Mouse (Mus musculus) midbrain, embryonic 11.5 days (tissue): ENCODE results near the gene Gbx1. TPM values are rescaled to one million over a fixed set of nuclear protein-coding genes. Genes with fewer than 3 reads are reported as not detected.

Experiments
- ATAC-seq: fragments of 200-750 bp; cut with Nextera tagmentation; 2 replicates; pipeline ENCODE4 v1.8.0; 2017; ENCODE audit warnings: moderate TSS enrichment, moderate library complexity; ENCODE audit not compliant: low FRiP score
- DNase-seq: peaks from one replicate; pipeline ENCODE4 v3.0.0; 2015; ENCODE audit warnings: low spot score; ENCODE audit errors: missing footprints
- H3K27ac ChIP-seq: fragments of 300-500 bp; sonication (generic); 2 replicates; pipeline ENCODE4 v1.5.1; 2014; ENCODE audit warnings: low read depth, low read length
- H3K27me3 ChIP-seq: fragments of 300-500 bp; sonication (generic); 2 replicates; pipeline ENCODE4 v1.6.1; 2014; ENCODE audit warnings: mild to moderate bottlenecking, low read length, moderate library complexity, mixed read lengths; ENCODE audit not compliant: control insufficient read depth, insufficient read depth
- H3K36me3 ChIP-seq: fragments of 300-500 bp; sonication (generic); 2 replicates; pipeline ENCODE4 v1.6.1; 2014; ENCODE audit warnings: mild to moderate bottlenecking, low read length, moderate library complexity, mixed read lengths; ENCODE audit not compliant: control insufficient read depth, insufficient read depth
- H3K4me1 ChIP-seq: fragments of 300-500 bp; sonication (generic); 2 replicates; pipeline ENCODE4 v1.6.1; 2014; ENCODE audit warnings: low read length; ENCODE audit not compliant: control insufficient read depth, insufficient read depth
- H3K4me2 ChIP-seq: fragments of 300-500 bp; sonication (generic); 2 replicates; pipeline ENCODE4 v1.6.1; 2014; ENCODE audit warnings: mild to moderate bottlenecking, moderate library complexity
- H3K4me3 ChIP-seq: fragments of 300-500 bp; sonication (generic); 2 replicates; pipeline ENCODE4 v1.5.1; 2014; ENCODE audit warnings: low read depth, low read length
- H3K9ac ChIP-seq: fragments of 300-500 bp; sonication (generic); 2 replicates; pipeline ENCODE4 v1.6.1; 2014; ENCODE audit warnings: low read length
- H3K9me3 ChIP-seq: fragments of 300-500 bp; sonication (generic); 2 replicates; pipeline ENCODE4 v1.6.1; 2016; ENCODE audit warnings: low read length; ENCODE audit not compliant: control insufficient read depth
- WGBS: fragments of 180-500 bp; shearing (Covaris S2); extraction: QIAGEN DNeasy Blood & Tissue Kit; methylation state at CpG from one replicate; pipeline ENCODE4 v1.1.7; 2014; 5-methylcytosine and 5-hydroxymethylcytosine counted together
- polyA plus RNA-seq: library from polyadenylated mRNA; unstranded; fragments of >200 nt; fragmentation: Nextera tagmentation; extraction: Ambion mirVana; gene quantifications from 2 replicates; pipeline ENCODE4 v1.2.1, GENCODE M21; 2014

Gbx1 gene
- polyA plus RNA-seq, 1 experiment from 2014 or later: 0.15 TPM

DNA sequence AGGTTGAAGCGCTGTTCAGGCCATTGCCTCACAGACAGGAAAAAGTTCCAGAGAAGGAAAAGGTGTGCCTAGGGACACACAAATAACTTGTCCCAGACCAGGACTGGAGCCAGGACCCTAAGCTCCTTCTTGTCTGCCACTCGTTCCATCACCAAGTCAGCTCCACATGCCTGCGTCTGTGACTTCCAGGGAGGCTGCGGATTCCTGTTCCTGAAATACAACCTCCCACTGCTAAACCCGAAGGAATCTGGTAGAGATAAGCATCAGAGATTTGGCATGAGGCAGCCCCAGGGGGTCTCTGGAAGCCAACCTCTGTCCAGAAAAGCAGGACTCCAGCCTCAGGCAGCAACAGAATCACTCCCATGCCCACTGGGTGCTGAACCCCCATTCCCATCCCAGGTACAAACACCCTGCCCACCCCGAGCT is 14.2 kb upstream of the Gbx1 start:
- Histone ChIP-seq H3K4me3 (no peak overlapping the region), H3K9me3 (no peaks in the 10 kb centered on the region), H3K27ac (no peak overlapping the region), H3K4me2 (no peak overlapping the region), H3K36me3 (no peaks in the 10 kb centered on the region), H3K9ac (no peak overlapping the region), H3K4me1 (no peaks in the 10 kb centered on the region), H3K27me3 (no peaks in the 10 kb centered on the region)
- 44% methylated on average over 6 of the region's 6 CpGs for WGBS
- ATAC-seq (no peak), DNase-seq (no peak)

DNA sequence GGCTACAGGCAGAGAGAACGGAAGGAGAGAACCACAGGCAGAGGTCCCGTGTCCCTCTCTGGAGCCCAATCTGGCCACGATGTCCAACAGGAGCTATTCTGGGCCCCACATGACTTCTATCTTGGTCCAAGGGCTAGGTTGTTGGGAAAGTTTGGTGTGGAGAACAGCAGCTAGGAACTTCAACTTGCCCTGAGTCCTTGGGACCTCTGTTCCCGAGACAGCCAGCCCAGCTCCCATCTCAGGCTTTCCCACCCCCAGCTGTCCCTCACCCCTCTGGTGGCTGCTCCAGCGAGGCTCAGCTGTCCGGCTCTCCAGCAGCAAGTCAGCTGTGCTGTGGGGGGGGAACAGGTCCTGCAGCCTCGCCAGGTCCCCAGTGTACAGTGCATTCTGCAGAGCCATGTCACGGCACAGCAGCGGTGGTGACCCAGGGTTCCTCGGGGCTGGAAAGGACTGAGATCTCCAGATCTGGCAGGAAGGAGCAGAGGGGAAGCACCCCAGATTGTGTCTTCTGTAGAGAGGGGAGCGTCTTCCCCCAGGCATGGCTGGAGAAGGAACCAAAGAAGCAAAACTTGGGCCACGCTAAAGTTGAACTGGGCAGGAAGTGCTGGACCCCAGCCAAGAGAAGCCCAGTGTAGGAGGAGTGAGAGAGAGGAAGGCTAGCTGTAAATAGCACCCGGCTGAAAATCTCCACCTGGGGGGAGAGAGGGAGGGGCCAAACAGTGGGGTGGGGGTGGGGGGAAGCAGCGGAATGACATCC is 13.6 kb upstream of the Gbx1 start, which contains the start of gene Asb10:
Asb10 (minus strand) TSS at position 592 of the 757 bp plus-strand sequence.
- Histone ChIP-seq H3K4me3 (no peak within 1 kb of the TSS), H3K9ac (no peak within 1 kb of the TSS), H3K27me3 (no peaks in the 10 kb centered on the region), H3K36me3 (no peaks in the 10 kb centered on the region), H3K4me1 (no peaks in the 10 kb centered on the region), H3K9me3 (no peaks in the 10 kb centered on the region), H3K27ac (no peak within 1 kb of the TSS), H3K4me2 (no peak within 1 kb of the TSS)
- WGBS: 57% methylated on average over 14 of the region's 14 CpGs
- DNase-seq (no peak), ATAC-seq (no peak)

DNA sequence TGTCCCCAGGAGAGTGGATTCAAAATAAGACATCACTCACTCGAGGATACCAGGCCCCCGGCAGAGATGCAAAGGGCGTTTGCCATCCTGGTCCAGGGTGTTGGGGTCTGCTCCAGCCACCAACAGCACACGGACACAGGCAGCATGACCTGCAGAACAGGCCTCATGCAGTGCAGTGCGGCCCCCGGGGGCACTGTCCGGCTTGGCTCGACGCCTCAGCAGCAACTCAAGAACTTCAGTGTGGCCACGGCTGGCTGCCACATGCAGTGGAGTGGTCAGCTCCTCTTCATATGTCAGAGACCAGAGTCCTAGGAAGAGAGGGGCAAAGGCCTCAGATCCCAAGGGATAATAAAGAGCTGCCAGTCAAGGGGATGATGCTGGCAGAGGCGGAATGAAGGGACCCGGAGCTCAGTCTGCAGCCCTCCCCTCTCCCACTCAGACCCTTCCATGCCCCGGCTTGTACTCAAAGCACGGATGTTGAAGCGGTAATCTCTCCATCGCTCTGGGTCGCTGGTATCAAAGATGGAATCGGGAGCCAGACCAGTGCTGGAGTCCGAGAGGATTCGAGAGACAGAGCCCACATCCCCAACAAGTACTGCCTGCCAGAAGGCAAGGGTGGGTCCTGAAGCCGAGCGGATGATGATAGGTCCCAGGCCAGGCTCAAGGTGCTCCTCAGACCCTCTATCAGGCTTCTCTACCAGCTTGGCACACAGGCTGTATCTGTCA is 12.7 kb upstream of the Gbx1 start:
- Histone ChIP-seq H3K4me2 (no peak overlapping the region), H3K9me3 (no peaks in the 10 kb centered on the region), H3K36me3 (no peaks in the 10 kb centered on the region), H3K27ac (no peak overlapping the region), H3K4me1 (no peaks in the 10 kb centered on the region), H3K27me3 (no peaks in the 10 kb centered on the region), H3K9ac (no peak overlapping the region), H3K4me3 (no peak overlapping the region)
- no peak for DNase-seq
- ATAC-seq: no peak
- WGBS: 79% methylated on average over 22 of the region's 22 CpGs

DNA sequence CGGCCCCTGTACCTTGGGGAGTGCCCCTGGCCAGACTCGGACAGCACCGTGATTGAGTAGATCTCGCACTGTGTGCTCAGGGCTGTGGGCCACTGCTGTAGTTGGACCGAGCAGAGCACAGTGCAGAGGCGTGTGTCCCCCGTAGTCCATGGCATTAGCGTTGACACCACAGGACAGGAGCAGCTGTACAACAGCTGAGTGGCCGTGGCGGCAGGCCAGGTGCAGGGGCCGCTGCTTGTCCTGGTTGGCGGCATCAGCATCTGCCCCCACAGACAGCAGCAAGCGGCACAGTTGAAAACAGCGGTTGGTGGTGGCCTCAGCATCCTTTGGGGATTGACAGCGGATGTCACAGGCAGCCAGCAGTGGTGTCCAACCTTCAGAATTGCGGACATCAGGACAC is 10.6 kb upstream of the Gbx1 start:
- no peak overlapping the region for H3K9ac ChIP-seq
- DNase-seq (no peak), ATAC-seq (no peak)
- H3K27me3 ChIP-seq: no peaks in the 10 kb centered on the region
- H3K9me3 ChIP-seq: no peaks in the 10 kb centered on the region
- H3K4me1 ChIP-seq: no peaks in the 10 kb centered on the region
- no peak overlapping the region for H3K27ac ChIP-seq
- no peak overlapping the region for H3K4me2 ChIP-seq
- H3K36me3 ChIP-seq: no peaks in the 10 kb centered on the region
- no peak overlapping the region for H3K4me3 ChIP-seq
- 73% methylated on average over 16 of the region's 16 CpGs for WGBS

DNA sequence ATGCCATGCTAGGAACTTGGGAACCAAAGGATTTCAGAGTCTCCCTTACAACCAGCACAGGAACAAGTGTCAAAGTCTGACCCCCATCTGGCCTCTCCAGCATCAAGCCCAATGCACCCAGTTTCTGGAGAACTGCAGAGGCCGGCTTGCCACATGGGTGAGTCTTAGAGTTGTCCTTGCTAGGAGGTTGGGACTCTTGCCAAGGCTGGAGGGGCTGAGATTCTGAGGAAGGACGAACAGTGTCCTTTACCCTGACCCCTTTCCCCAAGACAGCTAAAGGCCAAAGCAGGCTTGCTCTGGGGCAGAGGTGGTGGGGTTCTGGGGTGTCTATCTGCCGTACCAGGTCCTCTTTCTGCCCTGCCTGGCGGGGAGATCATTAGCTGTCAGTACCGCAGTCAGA is 9.5 kb upstream of the Gbx1 start:
- Histone ChIP-seq H3K9me3 (no peaks in the 10 kb centered on the region), H3K27ac (no peak overlapping the region), H3K9ac (no peak overlapping the region), H3K4me3 (no peak overlapping the region), H3K4me1 (no peaks in the 10 kb centered on the region), H3K27me3 (no peaks in the 10 kb centered on the region), H3K36me3 (no peaks in the 10 kb centered on the region), H3K4me2 (no peak overlapping the region)
- 84% methylated on average over 5 of the region's 5 CpGs for WGBS
- no peak for DNase-seq
- no peak for ATAC-seq

DNA sequence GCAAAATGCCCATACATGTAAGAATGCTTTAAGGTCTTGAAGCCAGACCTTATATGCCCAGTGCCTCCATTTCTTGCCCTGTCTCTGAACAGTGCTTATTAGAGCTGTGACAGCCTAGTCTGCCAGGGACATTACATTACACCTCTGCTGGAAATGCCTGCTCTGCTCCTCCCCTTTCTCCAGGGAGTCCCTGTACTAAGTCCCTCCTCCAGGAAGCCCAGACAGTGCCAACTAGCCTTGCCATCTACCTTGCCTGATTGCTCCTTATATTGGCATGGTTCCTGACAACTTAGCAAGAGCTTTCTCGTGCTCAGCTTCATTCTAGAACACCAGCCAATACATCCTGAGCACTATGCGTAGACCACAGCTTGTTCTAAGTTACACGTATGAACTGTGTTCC is 8.7 kb upstream of the Gbx1 start:
- 86% methylated on average over 3 of the region's 3 CpGs for WGBS
- no peak overlapping the region for H3K9ac ChIP-seq
- no peak overlapping the region for H3K27ac ChIP-seq
- ATAC-seq (no peak), DNase-seq (no peak)
- H3K4me1 ChIP-seq: no peaks in the 10 kb centered on the region
- H3K27me3 ChIP-seq: no peaks in the 10 kb centered on the region
- H3K4me2 ChIP-seq: no peak overlapping the region
- no peak overlapping the region for H3K4me3 ChIP-seq
- no peaks in the 10 kb centered on the region for H3K36me3 ChIP-seq
- no peaks in the 10 kb centered on the region for H3K9me3 ChIP-seq

DNA sequence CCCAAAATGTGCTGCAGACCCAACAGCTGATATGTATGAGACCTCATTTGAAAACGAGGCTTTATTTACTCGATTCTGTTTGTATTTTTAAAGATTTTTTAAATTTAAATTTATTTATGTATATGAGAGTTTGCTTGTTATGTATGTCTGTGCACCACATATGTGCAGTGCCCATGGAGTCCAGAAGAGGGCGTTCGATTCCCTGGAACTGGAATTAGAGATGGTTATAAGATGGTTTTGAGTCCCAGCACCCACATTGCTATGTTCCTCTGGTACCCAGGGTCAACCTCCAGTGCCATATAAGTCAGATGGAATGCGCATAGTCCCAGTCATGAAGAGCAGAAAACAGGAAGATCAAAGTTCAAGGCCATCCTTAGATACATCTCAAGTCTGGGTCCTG is 7.3 kb upstream of the Gbx1 start:
- no peak overlapping the region for H3K4me3 ChIP-seq
- H3K4me1 ChIP-seq: no peaks in the 10 kb centered on the region
- H3K36me3 ChIP-seq: no peaks in the 10 kb centered on the region
- no peak overlapping the region for H3K9ac ChIP-seq
- no peak overlapping the region for H3K4me2 ChIP-seq
- DNase-seq (no peak), ATAC-seq (no peak)
- H3K27me3 ChIP-seq: peaks cover 6% of the 10 kb centered on the region
- H3K9me3 ChIP-seq: no peaks in the 10 kb centered on the region
- WGBS: 58% methylated on average over 5 of the region's 5 CpGs
- no peak overlapping the region for H3K27ac ChIP-seq

DNA sequence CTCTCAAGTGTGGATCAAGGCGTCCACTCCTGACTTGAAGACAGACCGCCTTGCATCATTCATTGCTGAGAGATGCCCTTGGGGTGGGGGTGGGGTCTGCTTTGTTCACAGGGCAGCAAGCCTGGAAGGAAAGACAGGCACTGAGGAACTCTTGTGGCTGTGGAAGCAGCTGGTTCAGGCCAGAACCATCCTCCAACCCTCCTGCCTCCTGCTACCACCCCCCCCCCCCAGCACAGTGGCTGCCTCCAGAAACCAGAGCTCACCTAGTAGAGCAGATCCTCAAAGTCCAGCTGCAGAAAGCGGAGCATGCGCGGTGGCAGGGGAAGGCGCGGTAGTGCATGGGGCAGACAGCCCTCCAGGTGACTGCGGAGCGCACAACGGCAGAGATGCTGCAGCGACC is 6.4 kb upstream of the Gbx1 start:
- Histone ChIP-seq H3K4me2 (no peak overlapping the region), H3K27me3 (peaks cover 15% of the 10 kb centered on the region), H3K9me3 (no peaks in the 10 kb centered on the region), H3K4me1 (no peaks in the 10 kb centered on the region), H3K27ac (no peak overlapping the region), H3K4me3 (no peak overlapping the region), H3K36me3 (no peaks in the 10 kb centered on the region), H3K9ac (no peak overlapping the region)
- DNase-seq (no peak), ATAC-seq (no peak)
- 50% methylated on average over 11 of the region's 11 CpGs for WGBS

DNA sequence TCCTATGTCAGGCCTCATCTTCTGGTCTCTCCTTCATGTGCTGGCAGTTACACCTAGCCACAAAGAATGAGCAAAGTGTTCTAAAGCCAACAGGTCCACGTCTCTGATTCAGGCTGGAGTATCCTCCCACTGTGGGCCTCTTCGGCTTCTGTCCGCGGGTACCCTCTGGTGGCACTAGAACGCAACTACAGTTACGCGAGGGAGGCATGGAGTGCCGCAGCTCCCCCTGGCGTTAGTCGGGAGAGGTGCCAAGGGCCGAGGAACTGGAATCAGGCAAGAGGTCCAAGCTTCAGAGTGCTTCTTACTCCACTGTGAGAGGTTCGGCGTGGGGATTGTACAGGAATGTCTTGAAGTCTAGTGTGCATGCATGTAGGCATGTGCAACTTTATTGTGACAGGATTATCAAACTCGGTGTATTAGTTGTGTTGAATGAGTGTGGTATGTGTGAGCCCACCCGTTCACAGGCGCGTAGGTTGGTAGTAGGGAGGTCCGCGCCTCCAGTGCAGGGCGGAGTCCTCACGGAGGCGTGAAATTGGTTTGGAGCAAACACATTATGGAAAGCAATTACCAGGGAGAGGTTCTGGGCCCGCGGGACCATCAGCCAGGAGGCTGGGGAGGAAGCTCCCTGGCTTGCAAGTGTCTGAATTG is 3.2 kb upstream of the Gbx1 start:
- Histone ChIP-seq H3K9ac (no peak overlapping the region), H3K27me3 (peaks cover 47% of the 10 kb centered on the region), H3K4me1 (peaks cover 12% of the 10 kb centered on the region), H3K9me3 (no peaks in the 10 kb centered on the region), H3K4me2 (no peak overlapping the region), H3K36me3 (no peaks in the 10 kb centered on the region), H3K27ac (no peak overlapping the region), H3K4me3 (no peak overlapping the region)
- ATAC-seq (peak; percentile 71), DNase-seq (peak; percentile 98)
- WGBS: 22% methylated on average over 24 of the region's 24 CpGs
